Mouse (Mus musculus): ENCODE data around the gene Spef1. TPM values are rescaled to one million over a fixed set of nuclear protein-coding genes. Genes with fewer than 3 reads are reported as not detected.
A peak's percentile ranks its signal among the peaks of the same experiment; 100 is the strongest.

Gene Spef1
- polyA plus RNA-seq, 1 experiment, result 9.9 TPM

GRCm38 (mm10) chr2:131166172-131166571, 20.9 kb downstream of the Spef1 start:
- Histone ChIP-seq H3K27me3 (ENCODE audit: control insufficient read depth, insufficient read depth, low read length) (no peaks in the 10 kb centered on the region), H3K4me3 (replicated peaks; ENCODE audit: insufficient read depth, low read depth, low read length) (no peak overlapping the region), H3K4me1 (ENCODE audit: control insufficient read depth, insufficient read depth, low read length) (no peaks in the 10 kb centered on the region), H3K27ac (ENCODE audit: insufficient read depth, low read length) (no peak overlapping the region)
- no peak for DNase-seq
- no peak for TF ChIP-seq CTCF (IDR thresholded peaks at IDR 0.05; ENCODE audit: borderline replicate concordance, insufficient read depth, low read depth, low read length)
- no peak for TF ChIP-seq POLR2A (IDR thresholded peaks at IDR 0.05; ENCODE audit: borderline replicate concordance, insufficient read depth, low read length)
- 90% methylated on average over 2 of the region's 2 CpGs for WGBS

- no peak overlapping the region for H3K4me3 ChIP-seq (replicated peaks; ENCODE audit: insufficient read depth, low read depth, low read length)
- 85% methylated on average over 7 of the region's 7 CpGs for WGBS
- H3K27ac ChIP-seq (ENCODE audit: insufficient read depth, low read length), result no peak overlapping the region
Observed at GRCm38 (mm10) chr2:131163924-131164323, 23.2 kb downstream of the Spef1 start.

DNA sequence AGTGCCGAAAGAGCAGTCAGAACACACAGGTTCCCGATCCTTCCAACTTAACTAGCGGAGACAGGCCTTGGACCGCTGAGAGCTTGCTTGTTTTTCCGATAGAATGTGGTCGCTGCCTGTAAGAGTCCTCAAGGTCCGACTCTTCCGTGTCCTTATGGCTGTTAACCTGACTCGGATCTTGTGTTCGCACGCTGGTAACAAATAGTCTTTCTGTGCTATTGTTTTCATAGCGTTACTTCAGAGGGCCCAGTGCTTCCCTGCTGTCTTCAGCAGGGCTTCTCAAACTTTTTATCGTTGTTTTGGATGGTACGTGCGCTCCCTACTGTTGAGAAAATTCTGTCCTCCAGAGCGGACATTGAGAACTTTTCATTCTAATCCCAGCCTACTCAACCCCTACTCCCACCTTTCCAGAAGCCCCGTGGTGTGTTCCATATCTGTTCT, 26.4 kb downstream of the Spef1 start:
- WGBS, result 1% methylated on average over 17 of the region's 17 CpGs
- no peak for DNase-seq

More at GRCm38 (mm10) chr2:131163924-131164323, 23.2 kb downstream of the Spef1 start:
- Histone ChIP-seq H3K27me3 (ENCODE audit: control insufficient read depth, insufficient read depth, low read length) (no peaks in the 10 kb centered on the region), H3K4me1 (ENCODE audit: control insufficient read depth, insufficient read depth, low read length) (no peaks in the 10 kb centered on the region)
- no peak for DNase-seq
- no peak for TF ChIP-seq CTCF (IDR thresholded peaks at IDR 0.05; ENCODE audit: borderline replicate concordance, insufficient read depth, low read depth, low read length)
- no peak for TF ChIP-seq POLR2A (IDR thresholded peaks at IDR 0.05; ENCODE audit: borderline replicate concordance, insufficient read depth, low read length)

GRCm38 (mm10) chr2:131159938-131160581, 27.0 kb downstream of the Spef1 start, which contains the start of gene 1700037H04Rik:
1700037H04Rik (minus strand) TSS chr2:131160081.
- Histone ChIP-seq H3K27me3 (ENCODE audit: control insufficient read depth, insufficient read depth, low read length) (no peaks in the 10 kb centered on the region), H3K4me3 (replicated peaks; ENCODE audit: insufficient read depth, low read depth, low read length) (peak within 1 kb of the TSS; percentile 79), H3K27ac (ENCODE audit: insufficient read depth, low read length) (peak within 1 kb of the TSS; percentile 30; the same call in 1 of the 2 replicates), H3K4me1 (ENCODE audit: control insufficient read depth, insufficient read depth, low read length) (no peaks in the 10 kb centered on the region)
- WGBS, result under 1% methylated on average over 54 of the region's 54 CpGs
- TF ChIP-seq CTCF (IDR thresholded peaks at IDR 0.05; ENCODE audit: borderline replicate concordance, insufficient read depth, low read depth, low read length) (no peak), POLR2A (IDR thresholded peaks at IDR 0.05; ENCODE audit: borderline replicate concordance, insufficient read depth, low read length) (peak; percentile 99)
- peak; percentile 95 to 97 for DNase-seq

More for the DNA sequence above, 26.4 kb downstream of the Spef1 start:
- peak overlapping the region; percentile 79 for H3K4me3 ChIP-seq (replicated peaks; ENCODE audit: insufficient read depth, low read depth, low read length)
- TF ChIP-seq POLR2A (IDR thresholded peaks at IDR 0.05; ENCODE audit: borderline replicate concordance, insufficient read depth, low read length) (no peak), CTCF (IDR thresholded peaks at IDR 0.05; ENCODE audit: borderline replicate concordance, insufficient read depth, low read depth, low read length) (no peak)
- no peak overlapping the region for H3K27ac ChIP-seq (ENCODE audit: insufficient read depth, low read length)
- no peaks in the 10 kb centered on the region for H3K4me1 ChIP-seq (ENCODE audit: control insufficient read depth, insufficient read depth, low read length)
- H3K27me3 ChIP-seq (ENCODE audit: control insufficient read depth, insufficient read depth, low read length), result no peaks in the 10 kb centered on the region

- H3K27me3 ChIP-seq (ENCODE audit: control insufficient read depth, insufficient read depth, low read length), result no peaks in the 10 kb centered on the region
- peak overlapping the region; percentile 71 for H3K4me3 ChIP-seq (replicated peaks; ENCODE audit: insufficient read depth, low read depth, low read length)
- DNase-seq, result no peak
- 0% methylated on average over 18 of the region's 18 CpGs for WGBS
- H3K4me1 ChIP-seq (ENCODE audit: control insufficient read depth, insufficient read depth, low read length), result no peaks in the 10 kb centered on the region
- no peak overlapping the region for H3K27ac ChIP-seq (ENCODE audit: insufficient read depth, low read length)
- no peak for TF ChIP-seq CTCF (IDR thresholded peaks at IDR 0.05; ENCODE audit: borderline replicate concordance, insufficient read depth, low read depth, low read length)
- TF ChIP-seq POLR2A (IDR thresholded peaks at IDR 0.05; ENCODE audit: borderline replicate concordance, insufficient read depth, low read length), result no peak
Observed at GRCm38 (mm10) chr2:131159491-131159910, 27.6 kb downstream of the Spef1 start.

DNA sequence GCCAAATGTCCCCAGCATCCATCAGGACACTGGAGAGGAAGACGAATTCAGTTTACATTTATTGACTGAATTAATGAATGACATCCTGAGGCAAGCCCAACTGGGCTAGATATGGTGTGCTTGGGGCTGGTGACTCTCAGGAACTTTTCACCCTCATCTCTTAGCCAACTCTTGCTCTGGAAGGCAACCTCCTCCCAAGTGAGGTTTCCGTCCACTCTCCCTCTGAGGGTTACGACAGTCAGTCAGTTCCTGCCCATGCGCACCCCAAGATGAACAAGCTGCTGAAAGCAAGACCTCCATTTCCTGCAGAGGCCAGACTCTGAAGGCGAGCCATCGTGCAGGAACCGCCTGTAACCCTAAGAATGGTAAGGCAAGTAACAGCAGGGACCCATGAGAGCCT, 30.1 kb downstream of the Spef1 start:
- Histone ChIP-seq H3K27me3 (ENCODE audit: control insufficient read depth, insufficient read depth, low read length) (no peaks in the 10 kb centered on the region), H3K4me1 (ENCODE audit: control insufficient read depth, insufficient read depth, low read length) (no peaks in the 10 kb centered on the region), H3K4me3 (replicated peaks; ENCODE audit: insufficient read depth, low read depth, low read length) (no peak overlapping the region), H3K27ac (ENCODE audit: insufficient read depth, low read length) (no peak overlapping the region)
- WGBS, result 94% methylated on average over 7 of the region's 7 CpGs
- TF ChIP-seq POLR2A (IDR thresholded peaks at IDR 0.05; ENCODE audit: borderline replicate concordance, insufficient read depth, low read length), result no peak
- no peak for TF ChIP-seq CTCF (IDR thresholded peaks at IDR 0.05; ENCODE audit: borderline replicate concordance, insufficient read depth, low read depth, low read length)
- DNase-seq, result no peak

GRCm38 (mm10) chr2:131154036-131154435, 33.0 kb downstream of the Spef1 start:
- WGBS, result 83% methylated on average over 4 of the region's 4 CpGs
- H3K27me3 ChIP-seq (ENCODE audit: control insufficient read depth, insufficient read depth, low read length), result no peaks in the 10 kb centered on the region
- TF ChIP-seq POLR2A (IDR thresholded peaks at IDR 0.05; ENCODE audit: borderline replicate concordance, insufficient read depth, low read length) (no peak), CTCF (IDR thresholded peaks at IDR 0.05; ENCODE audit: borderline replicate concordance, insufficient read depth, low read depth, low read length) (no peak)
- no peak for DNase-seq
- H3K27ac ChIP-seq (ENCODE audit: insufficient read depth, low read length), result no peak overlapping the region
- H3K4me3 ChIP-seq (replicated peaks; ENCODE audit: insufficient read depth, low read depth, low read length), result no peak overlapping the region
- H3K4me1 ChIP-seq (ENCODE audit: control insufficient read depth, insufficient read depth, low read length), result no peaks in the 10 kb centered on the region

- no peak for DNase-seq
- Histone ChIP-seq H3K4me3 (replicated peaks; ENCODE audit: insufficient read depth, low read depth, low read length) (no peak overlapping the region), H3K27me3 (ENCODE audit: control insufficient read depth, insufficient read depth, low read length) (no peaks in the 10 kb centered on the region), H3K27ac (ENCODE audit: insufficient read depth, low read length) (no peak overlapping the region), H3K4me1 (ENCODE audit: control insufficient read depth, insufficient read depth, low read length) (no peaks in the 10 kb centered on the region)
- 94% methylated on average over 7 of the region's 7 CpGs for WGBS
- no peak for TF ChIP-seq CTCF (IDR thresholded peaks at IDR 0.05; ENCODE audit: borderline replicate concordance, insufficient read depth, low read depth, low read length)
- no peak for TF ChIP-seq POLR2A (IDR thresholded peaks at IDR 0.05; ENCODE audit: borderline replicate concordance, insufficient read depth, low read length)
Observed at GRCm38 (mm10) chr2:131152166-131152730, 34.8 kb downstream of the Spef1 start.

All from cerebellum, adult 2 months (tissue).